Mouse (Mus musculus) small intestine, adult 2 months (tissue): ENCODE results near the gene Kel. TPM values are rescaled to one million over a fixed set of nuclear protein-coding genes. Genes with fewer than 3 reads are reported as not detected.

ENCODE experiments used
- H3K27ac ChIP-seq: fragments of 200-500 bp; 2 replicates; pipeline ENCODE4 v1.5.1; 2012; ENCODE audit warnings: low read depth, low read length, control low read depth, inconsistent platforms; ENCODE audit not compliant: insufficient read depth
- H3K27me3 ChIP-seq: fragments of 200-500 bp; 2 replicates; pipeline ENCODE4 v1.6.1; 2012; ENCODE audit warnings: mild to moderate bottlenecking, moderate library complexity, low read length, inconsistent platforms; ENCODE audit not compliant: control insufficient read depth, insufficient read depth
- H3K36me3 ChIP-seq: fragments of 200-500 bp; 2 replicates; pipeline ENCODE4 v1.6.1; 2012; ENCODE audit warnings: mild to moderate bottlenecking, low read length, control low read depth, inconsistent platforms; ENCODE audit not compliant: control insufficient read depth, insufficient read depth
- H3K4me1 ChIP-seq: fragments of 200-500 bp; 2 replicates; pipeline ENCODE4 v1.6.1; 2012; ENCODE audit warnings: low read length, inconsistent platforms, mixed read lengths; ENCODE audit not compliant: control insufficient read depth, insufficient read depth, insufficient read length
- H3K4me3 ChIP-seq: fragments of 200-500 bp; 2 replicates; pipeline ENCODE4 v1.5.1; 2012; ENCODE audit warnings: low read depth, mild to moderate bottlenecking, control low read depth, inconsistent platforms, low read length, moderate library complexity
- CTCF ChIP-seq: fragments of 200-500 bp; IDR thresholded peaks from 2 replicates; pipeline ENCODE4 v1.5.1; 2012; ENCODE audit warnings: low read depth, mild to moderate bottlenecking, control low read depth, inconsistent platforms, low read length, moderate library complexity, mixed read lengths; ENCODE audit not compliant: insufficient replicate concordance, insufficient read length; ENCODE audit errors: extremely low read depth
- POLR2A ChIP-seq: fragments of 200-500 bp; IDR thresholded peaks from 2 replicates; pipeline ENCODE4 v1.6.1; 2012; ENCODE audit warnings: low read depth, mild to moderate bottlenecking, control low read depth, inconsistent platforms, low read length, moderate library complexity
- WGBS: fragments of 180-500 bp; shearing (Covaris S2); methylation state at CpG from one replicate; pipeline ENCODE4 v1.1.7; 2018; 5-methylcytosine and 5-hydroxymethylcytosine counted together
- polyA plus RNA-seq: library from polyadenylated mRNA; depleted of rRNA; stranded (reverse); fragments of >200 nt; gene quantifications from 2 replicates; pipeline ENCODE4 v1.2.3, GENCODE M21; 2012

Kel gene
- polyA plus RNA-seq, 1 experiment, result not detected

DNA sequence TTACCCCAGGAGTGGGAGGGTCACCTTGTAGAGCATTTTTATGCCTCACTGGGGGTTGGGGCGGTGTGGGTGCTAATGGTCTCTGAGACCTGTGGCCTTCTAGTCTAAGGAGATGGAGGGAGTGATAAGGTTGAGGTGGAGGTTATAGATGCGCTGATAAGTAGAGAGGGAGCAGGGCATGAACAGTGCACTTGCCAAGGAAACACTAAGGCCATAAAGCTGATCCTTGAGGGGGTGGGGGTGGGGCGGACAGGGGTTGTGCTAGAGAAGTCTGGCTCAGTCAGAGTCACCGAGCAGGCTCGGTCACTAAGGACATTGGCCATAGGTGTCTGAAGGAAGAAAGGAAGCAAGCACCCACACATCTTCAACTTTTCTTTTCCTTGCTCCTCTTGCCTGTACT, 22.5 kb downstream of the Kel start:
- no peaks in the 10 kb centered on the region for H3K4me1 ChIP-seq
- no peaks in the 10 kb centered on the region for H3K27me3 ChIP-seq
- no peak for TF ChIP-seq POLR2A
- no peak for TF ChIP-seq CTCF
- no peak overlapping the region for H3K4me3 ChIP-seq
- H3K27ac ChIP-seq, result no peak overlapping the region
- 69% methylated on average over 5 of the region's 5 CpGs for WGBS
- no peaks in the 10 kb centered on the region for H3K36me3 ChIP-seq

DNA sequence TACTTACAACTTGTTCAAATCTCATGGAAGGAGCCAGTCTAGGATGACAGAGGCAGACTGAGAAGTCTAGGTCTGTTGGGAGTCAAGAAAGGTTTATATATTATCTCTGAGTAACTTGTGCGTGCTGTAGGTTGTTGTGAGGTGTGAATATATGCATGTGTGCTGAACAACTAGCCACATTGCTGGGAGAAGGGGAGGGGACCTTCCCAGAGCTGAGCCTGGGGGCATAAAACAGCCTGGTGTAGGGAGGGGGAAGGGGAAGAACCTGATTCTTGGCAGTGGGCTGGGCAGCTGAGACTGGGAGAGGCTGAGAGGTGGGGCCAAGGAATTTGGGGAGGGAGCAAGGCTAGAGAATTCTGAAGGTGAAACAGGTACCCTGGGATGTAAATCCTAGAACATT, 23.5 kb downstream of the Kel start, which contains the start of gene Trpv5:
Gene Trpv5, minus strand, starts transcription at position 101 of the 400 bp plus-strand sequence.
- Histone ChIP-seq H3K36me3 (no peaks in the 10 kb centered on the region), H3K27me3 (no peaks in the 10 kb centered on the region), H3K4me1 (no peaks in the 10 kb centered on the region), H3K4me3 (no peak within 1 kb of the TSS), H3K27ac (no peak within 1 kb of the TSS)
- WGBS, result 85% methylated on average over 1 of the region's 1 CpGs
- TF ChIP-seq CTCF (no peak), POLR2A (no peak)

DNA sequence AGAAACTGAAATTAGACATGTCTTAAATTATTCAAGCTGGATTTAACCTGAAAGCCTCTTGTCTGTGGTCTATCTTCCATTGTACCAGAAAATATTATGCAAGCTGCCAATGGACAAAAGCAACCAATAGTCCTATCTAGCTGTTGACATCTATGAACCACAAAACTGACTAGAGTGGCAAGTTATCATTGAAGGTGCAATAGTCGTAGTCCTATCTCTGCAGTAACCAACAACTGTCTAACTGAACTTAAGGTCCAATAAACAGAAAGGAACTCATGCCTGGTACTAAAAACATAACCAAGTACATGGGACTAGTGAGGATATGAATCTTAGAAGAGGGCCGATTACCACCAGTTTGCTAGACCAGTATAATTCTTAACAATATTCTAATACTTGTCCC, 27.6 kb downstream of the Kel start:
- WGBS, result 90% methylated on average over 2 of the region's 2 CpGs
- Histone ChIP-seq H3K4me3 (no peak overlapping the region), H3K27ac (no peak overlapping the region), H3K27me3 (no peaks in the 10 kb centered on the region), H3K36me3 (no peaks in the 10 kb centered on the region), H3K4me1 (no peaks in the 10 kb centered on the region)
- TF ChIP-seq CTCF (no peak), POLR2A (no peak)

DNA sequence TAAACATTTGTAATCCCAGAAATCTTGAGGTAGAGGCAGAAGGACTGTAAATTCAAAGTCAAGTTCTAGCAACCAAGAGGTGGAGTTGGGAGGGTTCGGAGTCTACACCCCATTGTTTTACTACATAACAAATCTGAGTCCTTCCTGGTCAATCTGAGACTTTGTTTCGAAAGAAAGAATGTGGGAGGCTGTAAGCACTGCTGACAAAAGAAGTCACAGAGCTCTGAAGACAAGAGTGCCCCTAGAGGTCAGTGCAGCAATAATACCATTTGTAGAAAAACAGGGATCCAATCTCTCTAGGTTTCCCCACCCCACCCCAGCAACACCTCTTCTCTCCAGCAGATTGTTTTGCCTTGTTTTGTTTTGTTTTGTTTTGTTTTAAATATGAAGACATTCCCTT, 41.8 kb downstream of the Kel start:
- TF ChIP-seq CTCF, result no peak
- TF ChIP-seq POLR2A, result no peak
- Histone ChIP-seq H3K27me3 (no peaks in the 10 kb centered on the region), H3K36me3 (no peaks in the 10 kb centered on the region), H3K4me3 (no peak overlapping the region), H3K4me1 (no peaks in the 10 kb centered on the region), H3K27ac (no peak overlapping the region)
- 16% methylated on average over 2 of the region's 2 CpGs for WGBS

DNA sequence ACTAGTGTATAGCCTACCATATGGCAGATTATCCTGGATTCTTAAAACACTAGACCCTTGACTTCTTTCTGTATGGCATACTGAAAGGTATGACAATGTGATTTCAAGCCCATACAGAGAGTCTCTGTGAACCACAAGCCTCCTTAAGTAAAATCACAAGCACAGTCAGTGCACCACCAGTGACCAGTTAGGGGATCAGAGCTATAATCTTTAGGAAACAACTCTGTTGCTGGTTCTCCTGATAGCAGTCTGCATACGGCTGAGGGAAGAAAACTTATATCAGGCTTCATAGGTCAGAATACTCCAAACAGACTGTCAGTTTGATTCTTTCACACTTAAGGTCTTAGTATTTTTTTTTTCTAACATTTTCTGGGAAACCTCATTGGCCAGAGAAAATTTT, 45.7 kb downstream of the Kel start:
- Histone ChIP-seq H3K4me1 (no peaks in the 10 kb centered on the region), H3K27me3 (no peaks in the 10 kb centered on the region), H3K27ac (no peak overlapping the region), H3K36me3 (no peaks in the 10 kb centered on the region), H3K4me3 (no peak overlapping the region)
- 70% methylated on average over 1 of the region's 1 CpGs for WGBS
- TF ChIP-seq CTCF, result no peak
- no peak for TF ChIP-seq POLR2A

DNA sequence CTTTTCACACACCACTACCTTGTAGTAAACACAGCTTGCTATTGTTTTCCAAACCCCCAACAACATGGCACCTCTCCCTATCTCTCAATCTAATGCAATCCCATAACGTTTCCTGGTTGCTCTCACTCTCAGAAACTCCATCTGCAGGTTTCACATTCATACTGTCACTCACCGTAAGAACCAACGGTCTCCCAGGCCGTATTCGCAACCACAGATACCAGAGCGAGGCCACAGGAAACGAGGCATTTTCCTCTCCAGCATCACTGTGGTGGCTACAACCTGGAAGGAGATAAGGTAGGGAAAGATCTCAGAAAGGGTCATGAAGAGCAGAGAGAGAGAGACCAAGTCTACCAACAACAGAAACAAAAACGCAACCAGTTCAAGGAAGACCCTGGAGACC, 49.5 kb downstream of the Kel start:
- no peak overlapping the region for H3K4me3 ChIP-seq
- 79% methylated on average over 8 of the region's 8 CpGs for WGBS
- H3K36me3 ChIP-seq, result no peaks in the 10 kb centered on the region
- no peaks in the 10 kb centered on the region for H3K27me3 ChIP-seq
- no peaks in the 10 kb centered on the region for H3K4me1 ChIP-seq
- H3K27ac ChIP-seq, result no peak overlapping the region
- no peak for TF ChIP-seq CTCF
- TF ChIP-seq POLR2A, result no peak

DNA sequence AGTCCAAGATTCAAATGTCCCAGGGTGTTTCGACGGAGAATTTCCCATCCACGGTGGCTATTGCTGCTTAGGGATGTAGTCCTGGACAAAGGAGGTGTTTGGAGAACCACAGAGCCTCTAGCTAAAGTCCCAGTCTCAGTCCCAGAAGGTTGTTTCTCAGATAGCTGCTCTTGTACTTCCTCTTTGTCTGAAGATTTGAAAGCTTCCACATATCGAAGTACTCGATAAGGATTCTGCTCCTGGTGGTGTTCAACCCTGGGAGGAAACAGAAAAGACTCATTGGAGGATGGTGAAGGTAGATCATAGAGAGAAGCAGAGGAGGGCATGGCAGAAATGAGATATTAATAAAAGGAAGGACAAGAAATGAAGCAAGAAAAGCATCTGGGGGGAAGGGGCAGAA, 51.0 kb downstream of the Kel start:
- 91% methylated on average over 5 of the region's 5 CpGs for WGBS
- H3K36me3 ChIP-seq, result no peaks in the 10 kb centered on the region
- no peaks in the 10 kb centered on the region for H3K27me3 ChIP-seq
- no peak overlapping the region for H3K27ac ChIP-seq
- H3K4me3 ChIP-seq, result no peak overlapping the region
- H3K4me1 ChIP-seq, result no peaks in the 10 kb centered on the region
- TF ChIP-seq CTCF (no peak), POLR2A (no peak)

DNA sequence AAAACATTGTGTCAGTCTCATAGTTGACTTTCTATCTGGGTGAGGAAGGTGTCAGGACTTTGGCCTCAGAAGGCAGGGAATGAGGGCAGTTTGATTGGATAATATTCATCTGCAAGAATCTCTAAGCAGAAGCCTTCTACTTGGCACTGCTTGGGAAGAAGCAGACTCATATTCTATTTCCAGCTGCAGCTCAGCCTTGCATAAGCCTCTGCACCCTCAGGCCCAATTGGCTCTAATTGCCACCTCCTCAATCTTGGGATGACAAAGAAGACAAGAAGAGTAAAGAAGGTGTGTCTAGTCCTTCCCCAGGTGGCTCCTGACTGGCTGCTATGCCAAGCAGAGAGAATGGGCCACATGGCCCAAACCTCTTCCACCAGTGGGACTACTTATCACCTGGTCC, 57.5 kb downstream of the Kel start:
- no peak overlapping the region for H3K4me3 ChIP-seq
- no peak for TF ChIP-seq CTCF
- H3K4me1 ChIP-seq, result no peaks in the 10 kb centered on the region
- no peak overlapping the region for H3K27ac ChIP-seq
- H3K27me3 ChIP-seq, result no peaks in the 10 kb centered on the region
- no peaks in the 10 kb centered on the region for H3K36me3 ChIP-seq
